Mouse (Mus musculus): ENCODE data around the gene Calhm1.
"Not testable (repeated sequence)": the region's sequence is repeated elsewhere in the genome, so short reads cannot be mapped to it uniquely, and the experiment has no call there.

The Calhm1 gene

GRCm38 (mm10) chr19:47153767-47154166 lies 9.7 kb upstream of the Calhm1 start:
- in situ Hi-C loops (cut with MseI, MboI) = no loop called here

GRCm38 (mm10) chr19:47152062-47152369 lies 8.0 kb upstream of the Calhm1 start:
- in situ Hi-C loops (cut with MseI, MboI) = no loop called here

- in situ Hi-C loops (cut with MseI, MboI) = no loop called here
These were observed 7.4 kb upstream of the Calhm1 start for GRCm38 (mm10) chr19:47151332-47152061.

- in situ Hi-C loops (cut with MseI, MboI) = no loop called here
These were observed 5.8 kb upstream of the Calhm1 start for GRCm38 (mm10) chr19:47149854-47150253.

- in situ Hi-C loops (cut with MseI, MboI) = no loop called here
These were observed 4.3 kb upstream of the Calhm1 start for GRCm38 (mm10) chr19:47148267-47148847.

GRCm38 (mm10) chr19:47142438-47142837 lies 1.6 kb downstream of the Calhm1 start:
- in situ Hi-C loops (cut with MseI, MboI) = no loop called here

- in situ Hi-C loops (cut with MseI, MboI) = not testable (repeated sequence)
These were observed 4.4 kb downstream of the Calhm1 start for GRCm38 (mm10) chr19:47139611-47140010.

GRCm38 (mm10) chr19:47137771-47138421 lies 6.2 kb downstream of the Calhm1 start, which contains the start of gene Calhm2:
TSS of gene Calhm2 (minus strand) at chr19:47138294.
- in situ Hi-C loops (cut with MseI, MboI) = no loop called here

GRCm38 (mm10) chr19:47137051-47137581 lies 6.9 kb downstream of the Calhm1 start:
- in situ Hi-C loops (cut with MseI, MboI) = no loop called here

- in situ Hi-C loops (cut with MseI, MboI) = no loop called here
These were observed 7.9 kb downstream of the Calhm1 start for GRCm38 (mm10) chr19:47136170-47136569.

GRCm38 (mm10) chr19:47135568-47135967 lies 8.5 kb downstream of the Calhm1 start:
- in situ Hi-C loops (cut with MseI, MboI) = no loop called here

- in situ Hi-C loops (cut with MseI, MboI) = no loop called here
These were observed 10.9 kb downstream of the Calhm1 start for GRCm38 (mm10) chr19:47133161-47133560.

- in situ Hi-C loops (cut with MseI, MboI) = no loop called here
These were observed 13.4 kb downstream of the Calhm1 start for GRCm38 (mm10) chr19:47130551-47131125.

- in situ Hi-C loops (cut with MseI, MboI) = no loop called here
These were observed 15.2 kb downstream of the Calhm1 start for GRCm38 (mm10) chr19:47128835-47129234.

GRCm38 (mm10) chr19:47128164-47128563 lies 15.9 kb downstream of the Calhm1 start:
- in situ Hi-C loops (cut with MseI, MboI) = no loop called here

GRCm38 (mm10) chr19:47122802-47123201 lies 21.3 kb downstream of the Calhm1 start:
- in situ Hi-C loops (cut with MseI, MboI) = loop anchor here in 1 of 2 experiments (5.0 kb wide), 1 partner anchor 44 kb away; no protein-coding TSS in a partner anchor

GRCm38 (mm10) chr19:47121054-47121453 lies 23.0 kb downstream of the Calhm1 start:
- in situ Hi-C loops (cut with MseI, MboI) = loop anchor here in 1 of 2 experiments (5.0 kb wide), 1 partner anchor 46 kb away; no protein-coding TSS in a partner anchor

GRCm38 (mm10) chr19:47118634-47119033 lies 25.4 kb downstream of the Calhm1 start:
- in situ Hi-C loops (cut with MseI, MboI) = no loop called here

- in situ Hi-C loops (cut with MseI, MboI) = no loop called here
These were observed 39.3 kb downstream of the Calhm1 start for GRCm38 (mm10) chr19:47104641-47105271.

- in situ Hi-C loops (cut with MseI, MboI) = no loop called here
These were observed 43.0 kb downstream of the Calhm1 start for GRCm38 (mm10) chr19:47101080-47101479.

Measured in mouse trophoblast stem cell (cell line).